Mouse (Mus musculus) gastrocnemius, postnatal 10 days (tissue): ENCODE measurements around the gene Tmtc2. TPM values are rescaled to one million over a fixed set of nuclear protein-coding genes. Genes with fewer than 3 reads are reported as not detected.

Experiments used
- DNase-seq: peaks from one replicate; pipeline ENCODE4 v3.0.0; 2021; ENCODE audit warnings: mixed read lengths
- total RNA-seq, 2 experiments: library from RNA; stranded (reverse); gene quantifications; 2 replicates each; pipeline ENCODE4 v1.2.3; 2021

Tmtc2 gene
- total RNA-seq, 2 experiments from 2014 or later: 4.6 to 8.7 TPM

- DNase-seq: no peak
Measured at GRCm38 (mm10) chr10:105500482-105500881, 73.8 kb downstream of the Tmtc2 start.

GRCm38 (mm10) chr10:105495248-105495647 lies 79.0 kb downstream of the Tmtc2 start:
- DNase-seq: no peak

GRCm38 (mm10) chr10:105492485-105492884 lies 81.8 kb downstream of the Tmtc2 start:
- no peak for DNase-seq

- no peak for DNase-seq
Measured at GRCm38 (mm10) chr10:105490748-105491147, 83.5 kb downstream of the Tmtc2 start.

GRCm38 (mm10) chr10:105489970-105490735 lies 84.1 kb downstream of the Tmtc2 start:
- DNase-seq: peak; percentile 69

- DNase-seq: no peak
Measured at GRCm38 (mm10) chr10:105486977-105487376, 87.3 kb downstream of the Tmtc2 start.

GRCm38 (mm10) chr10:105484355-105485094 lies 89.7 kb downstream of the Tmtc2 start:
- DNase-seq: no peak

- DNase-seq: no peak
Measured at GRCm38 (mm10) chr10:105479771-105480170, 94.5 kb downstream of the Tmtc2 start.

- no peak for DNase-seq
Measured at GRCm38 (mm10) chr10:105477623-105478238, 96.5 kb downstream of the Tmtc2 start.

- DNase-seq: no peak
Measured at GRCm38 (mm10) chr10:105474162-105474830, 100.0 kb downstream of the Tmtc2 start.

- no peak for DNase-seq
Measured at GRCm38 (mm10) chr10:105464378-105464777, 109.9 kb downstream of the Tmtc2 start.

GRCm38 (mm10) chr10:105453441-105453840 lies 120.8 kb downstream of the Tmtc2 start:
- DNase-seq: no peak

GRCm38 (mm10) chr10:105447191-105447590 lies 127.1 kb downstream of the Tmtc2 start:
- DNase-seq: no peak

- DNase-seq: no peak
Measured at GRCm38 (mm10) chr10:105444309-105444708, 129.9 kb downstream of the Tmtc2 start.

GRCm38 (mm10) chr10:105434879-105435278 lies 139.4 kb downstream of the Tmtc2 start:
- DNase-seq: no peak

- no peak for DNase-seq
Measured at GRCm38 (mm10) chr10:105430885-105431284, 143.4 kb downstream of the Tmtc2 start.

GRCm38 (mm10) chr10:105430232-105430631 lies 144.0 kb downstream of the Tmtc2 start:
- DNase-seq: no peak

- no peak for DNase-seq
Measured at GRCm38 (mm10) chr10:105428080-105428479, 146.2 kb downstream of the Tmtc2 start.

- no peak for DNase-seq
Measured at GRCm38 (mm10) chr10:105427625-105428024, 146.6 kb downstream of the Tmtc2 start.

- DNase-seq: no peak
Measured at GRCm38 (mm10) chr10:105425052-105425451, 149.2 kb downstream of the Tmtc2 start.

- no peak for DNase-seq
Measured at GRCm38 (mm10) chr10:105423187-105423586, 151.1 kb downstream of the Tmtc2 start.

- no peak for DNase-seq
Measured at GRCm38 (mm10) chr10:105417845-105418383, 156.3 kb downstream of the Tmtc2 start.
